Comparison of ENCODE assay signal across 9 mouse cellular contexts in genomic region chr4:156031255-156031592, GRCm38 (mm10). TPM values are rescaled to one million over a fixed set of nuclear protein-coding genes. Genes with fewer than 3 reads are reported as not detected.
A peak's percentile ranks its signal among the peaks of the same experiment; 100 is the strongest.
DNase-seq lines count a peak whose midpoint lies in the region; ATAC-seq and TF ChIP-seq lines count a peak whose summit lies in the region.
"Had no signal": no experiment of that assay in that cellular context is flagged by ENCODE, and none has a peak within 500 bp of the region (broad histone marks: within the 10 kb centered on the region; RNA-seq: fewer than 3 reads in every experiment).

No protein-coding gene starts in this region.

- H3K4me2 ChIP-seq in forebrain, embryonic 13.5 days = peak overlapping the region; percentile 63
- H3K4me2 ChIP-seq in liver, embryonic 14.5 days (ENCODE audit: low read depth) = peak overlapping the region; percentile 56

- WGBS in heart, embryonic 10.5 days = 9% methylated on average over 7 of the region's 7 CpGs
- 8% methylated on average over 7 of the region's 7 CpGs for WGBS in forebrain, embryonic 13.5 days
- WGBS in liver, embryonic 14.5 days (ENCODE audit: insufficient replicate concordance) = 18% methylated on average over 7 of the region's 7 CpGs

- peak overlapping the region; percentile 67 for H3K4me3 ChIP-seq in heart, embryonic 10.5 days
- peak overlapping the region; percentile 30 for H3K4me3 ChIP-seq in C2C12 (ENCODE audit: insufficient read depth, poor library complexity, severe bottlenecking)
- peak overlapping the region; percentile 44 for H3K4me3 ChIP-seq in forebrain, embryonic 13.5 days
- H3K4me3 ChIP-seq in liver, embryonic 14.5 days (ENCODE audit: insufficient read depth in 1 of 2, low read depth in 2 of 2, low read length in 2 of 2) = peak overlapping the region; percentile 46 to 75

- H3ac ChIP-seq in C2C12 (ENCODE audit: control insufficient read depth, insufficient read length, low read depth) = peak overlapping the region; percentile 53

- H3K9me3 ChIP-seq in heart, embryonic 10.5 days = no peaks in the 10 kb centered on the region
- no peaks in the 10 kb centered on the region for H3K9me3 ChIP-seq in forebrain, embryonic 13.5 days (replicated peaks)
- H3K9me3 ChIP-seq in liver, embryonic 14.5 days (ENCODE audit: control insufficient read depth, low read length) = no peaks in the 10 kb centered on the region

- no peak for DNase-seq in heart, embryonic 10.5 days (ENCODE audit: low spot score)
- no peak for DNase-seq in heart, postnatal 4 days
- no peak for DNase-seq in liver, embryonic 14.5 days (ENCODE audit: low read depth in 3 of 3, low spot score in 3 of 3)
- DNase-seq in gastrocnemius, postnatal 10 days = no peak
- no peak for DNase-seq in embryo, embryonic 10.5 days (ENCODE audit: low spot score)
- no peak for DNase-seq in left cerebral cortex, adult 8-10 months (ENCODE audit: low spot score in 2 of 2)

- H3K9ac ChIP-seq in forebrain, embryonic 13.5 days = peak overlapping the region; percentile 55
- H3K9ac ChIP-seq in liver, embryonic 14.5 days (replicated peaks) = peak overlapping the region; percentile 41; the same call in 1 of the 2 replicates

- H3K27ac ChIP-seq in heart, embryonic 10.5 days = peak overlapping the region; percentile 90
- H3K27ac ChIP-seq in forebrain, embryonic 13.5 days = peak overlapping the region; percentile 80; the same call in 1 of the 2 replicates
- H3K27ac ChIP-seq in liver, embryonic 14.5 days = no peak overlapping the region

- peaks cover 24% of the 10 kb centered on the region for H3K27me3 ChIP-seq in heart, embryonic 10.5 days (ENCODE audit: insufficient read depth, poor library complexity, severe bottlenecking)
- peaks cover 18% of the 10 kb centered on the region for H3K27me3 ChIP-seq in C2C12 (ENCODE audit: control insufficient read depth, insufficient read depth, insufficient read length)
- peaks cover 25% of the 10 kb centered on the region for H3K27me3 ChIP-seq in forebrain, embryonic 13.5 days
- peaks cover 19% of the 10 kb centered on the region for H3K27me3 ChIP-seq in liver, embryonic 14.5 days (ENCODE audit: control insufficient read depth, insufficient read depth, low read length)

- peaks cover 34% of the 10 kb centered on the region for H3K36me3 ChIP-seq in heart, embryonic 10.5 days
- no peaks in the 10 kb centered on the region for H3K36me3 ChIP-seq in C2C12 (ENCODE audit: control insufficient read depth, insufficient read depth)
- H3K36me3 ChIP-seq in forebrain, embryonic 13.5 days (ENCODE audit: poor library complexity, severe bottlenecking) = peaks cover 12% of the 10 kb centered on the region
- H3K36me3 ChIP-seq in liver, embryonic 14.5 days (replicated peaks; ENCODE audit: control insufficient read depth, insufficient read depth, low read depth) = no peaks in the 10 kb centered on the region

- no peak; the same call in 1 of the 2 replicates for ATAC-seq in forebrain, embryonic 13.5 days
- ATAC-seq in liver, embryonic 14.5 days (ENCODE audit: insufficient read depth) = peak; percentile 24; the same call in 1 of the 2 replicates

- no peaks in the 10 kb centered on the region for H3K79me2 ChIP-seq in C2C12 (ENCODE audit: control insufficient read depth, insufficient read depth)

- no peak for TF ChIP-seq CTCF in C2C12 (IDR thresholded peaks at IDR 0.05; ENCODE audit: control insufficient read depth, insufficient read depth, insufficient read length)
- TF ChIP-seq CTCF in liver, embryonic 14.5 days (IDR thresholded peaks at IDR 0.05; ENCODE audit: low read depth) = no peak

- no peak for TF ChIP-seq EP300 in liver, embryonic 14.5 days (IDR thresholded peaks at IDR 0.05; ENCODE audit: low read depth)

- no peaks in the 10 kb centered on the region for H3K79me3 ChIP-seq in C2C12 (ENCODE audit: low read depth)

- H3K4me1 ChIP-seq in heart, embryonic 10.5 days = peaks cover 41% of the 10 kb centered on the region
- peaks cover 29% of the 10 kb centered on the region for H3K4me1 ChIP-seq in forebrain, embryonic 13.5 days
- H3K4me1 ChIP-seq in liver, embryonic 14.5 days (replicated peaks; ENCODE audit: control insufficient read depth in 2 of 2, insufficient read depth in 2 of 2, low read length in 1 of 2) = peaks cover 0 to 14% of the 10 kb centered on the region in 2 experiments; a peak in 2 of 4 replicates

TF ChIP-seq in C2C12, 6 proteins besides CTCF, POLR2A, EP300 and RAD21:
- TF ChIP-seq MYOG (IDR thresholded peaks at IDR 0.05; ENCODE audit: control insufficient read depth, extremely low read depth, insufficient read length) (no peak), CEBPB (IDR thresholded peaks at IDR 0.05; ENCODE audit: low read depth) (no peak), MYOD1 (IDR thresholded peaks at IDR 0.05; ENCODE audit: control insufficient read depth, insufficient read length, low read depth) (no peak)

RNA-seq across cellular contexts. Expression of gene Tnfrsf18, which starts 5.3 kb away (rescaled TPM):
- 1.4 and 1.7 TPM in 2 replicates for polyA plus RNA-seq in heart, embryonic 10.5 days (2016; fragmentation: Nextera tagmentation; extraction: Ambion mirVana)
- total RNA-seq in heart, postnatal 4 days (2021) = under 1 TPM in 1 of 2 experiments, not detected in 1; 0.29 TPM
- polyA plus RNA-seq in C2C12 (2012; fragmentation: generic; extraction: Trizol) = 0.30 TPM
- 0.83 and 0.98 TPM in 2 replicates for polyA plus RNA-seq in forebrain, embryonic 13.5 days (2015; fragmentation: Nextera tagmentation; extraction: Ambion mirVana)
- polyA plus RNA-seq in liver, embryonic 14.5 days (2012; rRNA removed) = 0.39 and 0.92 TPM in 2 replicates
- 0.39 and 0.53 TPM in 2 replicates for polyA plus RNA-seq in liver, embryonic 14.5 days (2014; fragmentation: Nextera tagmentation; extraction: Ambion mirVana)
- total RNA-seq in gastrocnemius, postnatal 10 days (2021) = under 1 TPM in 1 of 2 experiments, not detected in 1; 0.36 TPM
- total RNA-seq in left cerebral cortex, adult 8-10 months (2022) = not detected

RNA-seq across cellular contexts. Expression of gene Tnfrsf4, which starts 17.6 kb away (rescaled TPM):
- polyA plus RNA-seq in heart, embryonic 10.5 days (2016; fragmentation: Nextera tagmentation; extraction: Ambion mirVana) = 0.28 and 1.0 TPM in 2 replicates
- total RNA-seq in heart, postnatal 4 days (2021) = under 1 TPM; 0.34 to 0.62 TPM
- 0.54 TPM for polyA plus RNA-seq in C2C12 (2012; fragmentation: generic; extraction: Trizol)
- 0.63 and 1.1 TPM in 2 replicates for polyA plus RNA-seq in forebrain, embryonic 13.5 days (2015; fragmentation: Nextera tagmentation; extraction: Ambion mirVana)
- polyA plus RNA-seq in liver, embryonic 14.5 days (2012; rRNA removed) = 1.0 and 1.8 TPM in 2 replicates
- polyA plus RNA-seq in liver, embryonic 14.5 days (2014; fragmentation: Nextera tagmentation; extraction: Ambion mirVana) = 0.13 TPM in 2 replicates
- under 1 TPM; 0.31 to 0.93 TPM for total RNA-seq in gastrocnemius, postnatal 10 days (2021)
- 1 to 10 TPM in 3 of 4 experiments, under 1 TPM in 1; 0.91 to 3.5 (median 1.5) TPM for total RNA-seq in left cerebral cortex, adult 8-10 months (2022)

RNA-seq across cellular contexts. Expression of gene Ttll10, which starts 28.0 kb away (rescaled TPM):
- polyA plus RNA-seq in heart, embryonic 10.5 days (2016; fragmentation: Nextera tagmentation; extraction: Ambion mirVana) = 0.19 and 0.38 TPM in 2 replicates
- under 1 TPM; 0.16 to 0.55 TPM for total RNA-seq in heart, postnatal 4 days (2021)
- polyA plus RNA-seq in C2C12 (2012; fragmentation: generic; extraction: Trizol) = not detected
- polyA plus RNA-seq in forebrain, embryonic 13.5 days (2015; fragmentation: Nextera tagmentation; extraction: Ambion mirVana) = not detected in 2 replicates
- 0.42 and 0.71 TPM in 2 replicates for polyA plus RNA-seq in liver, embryonic 14.5 days (2012; rRNA removed)
- 0.28 and 0.38 TPM in 2 replicates for polyA plus RNA-seq in liver, embryonic 14.5 days (2014; fragmentation: Nextera tagmentation; extraction: Ambion mirVana)
- not detected for total RNA-seq in gastrocnemius, postnatal 10 days (2021)
- under 1 TPM; 0.30 to 0.64 (median 0.44) TPM for total RNA-seq in left cerebral cortex, adult 8-10 months (2022)
- total RNA-seq: monocyte, adult 5-6 weeks had no signal

RNA-seq across cellular contexts. Expression of gene Sdf4, which starts 38.6 kb away (rescaled TPM):
- polyA plus RNA-seq in heart, embryonic 10.5 days (2016; fragmentation: Nextera tagmentation; extraction: Ambion mirVana) = 139 and 148 TPM in 2 replicates
- total RNA-seq in heart, postnatal 4 days (2021) = 100 to 1,000 TPM; 107 to 109 TPM
- polyA plus RNA-seq in C2C12 (2012; fragmentation: generic; extraction: Trizol) = 141 TPM
- 113 and 118 TPM in 2 replicates for polyA plus RNA-seq in forebrain, embryonic 13.5 days (2015; fragmentation: Nextera tagmentation; extraction: Ambion mirVana)
- polyA plus RNA-seq in liver, embryonic 14.5 days (2012; rRNA removed) = 20.1 and 26.8 TPM in 2 replicates
- 72.1 and 79.4 TPM in 2 replicates for polyA plus RNA-seq in liver, embryonic 14.5 days (2014; fragmentation: Nextera tagmentation; extraction: Ambion mirVana)
- 10 to 100 TPM; 87.9 to 96.0 TPM for total RNA-seq in gastrocnemius, postnatal 10 days (2021)
- 100 to 1,000 TPM; 206 to 235 (median 221) TPM for total RNA-seq in left cerebral cortex, adult 8-10 months (2022)

RNA-seq across cellular contexts. Expression of gene B3galt6, which starts 38.8 kb away (rescaled TPM):
- polyA plus RNA-seq in heart, embryonic 10.5 days (2016; fragmentation: Nextera tagmentation; extraction: Ambion mirVana) = 10.7 and 12.9 TPM in 2 replicates
- total RNA-seq in heart, postnatal 4 days (2021) = 1 to 10 TPM; 4.1 to 4.5 TPM
- polyA plus RNA-seq in C2C12 (2012; fragmentation: generic; extraction: Trizol) = 6.6 TPM
- polyA plus RNA-seq in forebrain, embryonic 13.5 days (2015; fragmentation: Nextera tagmentation; extraction: Ambion mirVana) = 21.0 and 21.8 TPM in 2 replicates
- polyA plus RNA-seq in liver, embryonic 14.5 days (2012; rRNA removed) = 2.8 and 2.9 TPM in 2 replicates
- 3.7 TPM in 2 replicates for polyA plus RNA-seq in liver, embryonic 14.5 days (2014; fragmentation: Nextera tagmentation; extraction: Ambion mirVana)
- total RNA-seq in gastrocnemius, postnatal 10 days (2021) = 1 to 10 TPM; 3.1 to 3.8 TPM
- 10 to 100 TPM in 2 of 4 experiments, 1 to 10 TPM in 2; 9.3 to 12.6 (median 10.5) TPM for total RNA-seq in left cerebral cortex, adult 8-10 months (2022)
